Mouse (Mus musculus) thymus, adult 2 months (tissue): ENCODE measurements around the gene Slc8a1. TPM values are rescaled to one million over a fixed set of nuclear protein-coding genes. Genes with fewer than 3 reads are reported as not detected.

Experiments used
- DNase-seq: peaks from one replicate; pipeline ENCODE4 v3.0.0; 2021
- H3K27ac ChIP-seq: fragments of 200-500 bp; 2 replicates; pipeline ENCODE4 v1.5.1; 2012; ENCODE audit warnings: low read length, control low read depth; ENCODE audit not compliant: control insufficient read depth, insufficient read depth
- H3K27me3 ChIP-seq: fragments of 200-500 bp; 2 replicates; pipeline ENCODE4 v1.6.1; 2012; ENCODE audit warnings: mild to moderate bottlenecking, low read length, moderate library complexity, mixed read lengths; ENCODE audit not compliant: control insufficient read depth, insufficient read depth
- H3K36me3 ChIP-seq: fragments of 200-500 bp; 2 replicates; pipeline ENCODE4 v1.6.1; 2012; ENCODE audit warnings: mild to moderate bottlenecking, low read length, moderate library complexity; ENCODE audit not compliant: control insufficient read depth, insufficient read depth
- H3K4me1 ChIP-seq: fragments of 200-500 bp; replicated peaks from 2 replicates; pipeline ENCODE4 v1.6.1; 2012; ENCODE audit warnings: low read length; ENCODE audit not compliant: control insufficient read depth, insufficient read depth
- H3K4me3 ChIP-seq: fragments of 200-500 bp; 2 replicates; pipeline ENCODE4 v1.5.1; 2012; ENCODE audit warnings: mild to moderate bottlenecking, low read length, control low read depth, moderate library complexity; ENCODE audit not compliant: control insufficient read depth, insufficient read depth
- CTCF ChIP-seq: fragments of 200-500 bp; IDR thresholded peaks from 2 replicates; pipeline ENCODE4 v1.5.1; 2012; ENCODE audit warnings: mild to moderate bottlenecking, control low read depth, low read length, moderate library complexity, borderline replicate concordance; ENCODE audit not compliant: control insufficient read depth, poor library complexity, insufficient read depth; ENCODE audit errors: extremely low read depth
- POLR2A ChIP-seq: fragments of 200-500 bp; IDR thresholded peaks from 2 replicates; pipeline ENCODE4 v1.6.1; 2012; ENCODE audit warnings: mild to moderate bottlenecking, low read length, control low read depth, moderate library complexity; ENCODE audit not compliant: control insufficient read depth, poor library complexity, insufficient read depth; ENCODE audit errors: extremely low read depth
- WGBS: fragments of 180-500 bp; shearing (Covaris S2); methylation state at CpG from one replicate; pipeline ENCODE4 v1.1.7; 2018; 5-methylcytosine and 5-hydroxymethylcytosine counted together
- polyA plus RNA-seq: library from polyadenylated mRNA; depleted of rRNA; stranded (reverse); fragments of >200 nt; gene quantifications from 2 replicates; pipeline ENCODE4 v1.2.3, GENCODE M21; 2012

Slc8a1 gene
- polyA plus RNA-seq, 1 experiment, result 3.1 TPM

DNA sequence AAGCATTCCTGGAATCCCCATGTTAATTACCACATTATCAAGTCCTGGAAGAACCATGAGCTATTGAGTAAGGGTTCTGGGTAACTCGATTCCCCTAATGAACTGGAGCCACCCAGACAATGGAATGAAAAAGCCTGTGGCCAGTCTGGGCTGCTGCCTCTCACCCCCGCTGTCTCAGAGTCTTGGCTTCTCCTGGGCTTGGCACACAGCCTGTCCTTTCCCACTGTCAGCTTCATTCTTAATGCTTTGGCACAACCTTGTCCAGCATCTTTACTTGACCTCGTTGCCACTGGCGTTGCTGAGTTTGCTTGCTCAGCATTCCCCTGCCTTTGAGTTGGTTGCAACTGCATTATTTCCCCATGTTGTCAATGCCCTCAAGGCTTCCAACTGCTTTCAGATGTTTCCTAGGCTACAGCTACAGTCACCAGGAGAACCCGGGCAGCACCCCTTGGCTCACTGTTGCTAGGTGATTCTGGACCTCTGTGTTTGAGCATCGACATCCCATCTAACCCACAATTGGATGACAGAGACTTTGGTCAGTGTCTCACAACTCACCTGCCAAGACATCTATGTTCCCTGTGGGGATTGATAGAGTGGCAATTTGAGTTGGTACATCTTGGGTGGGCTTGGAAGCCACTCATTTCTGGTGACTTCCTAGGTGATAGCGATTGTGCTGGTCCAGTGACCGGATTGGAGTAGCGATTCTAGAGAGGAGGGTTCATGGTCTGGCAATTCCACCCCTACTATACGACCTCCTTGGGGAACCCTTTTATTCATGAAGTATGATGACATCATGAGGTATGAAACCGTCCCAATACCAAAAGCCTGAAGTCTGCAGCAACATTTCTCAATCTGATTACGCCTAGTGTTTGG is 195.6 kb downstream of the Slc8a1 start:
- Histone ChIP-seq H3K4me3 (no peak overlapping the region), H3K36me3 (no peaks in the 10 kb centered on the region), H3K4me1 (no peaks in the 10 kb centered on the region), H3K27ac (no peak overlapping the region), H3K27me3 (no peaks in the 10 kb centered on the region)
- no peak for TF ChIP-seq CTCF
- DNase-seq, result no peak
- WGBS, result 94% methylated on average over 12 of the region's 12 CpGs

DNA sequence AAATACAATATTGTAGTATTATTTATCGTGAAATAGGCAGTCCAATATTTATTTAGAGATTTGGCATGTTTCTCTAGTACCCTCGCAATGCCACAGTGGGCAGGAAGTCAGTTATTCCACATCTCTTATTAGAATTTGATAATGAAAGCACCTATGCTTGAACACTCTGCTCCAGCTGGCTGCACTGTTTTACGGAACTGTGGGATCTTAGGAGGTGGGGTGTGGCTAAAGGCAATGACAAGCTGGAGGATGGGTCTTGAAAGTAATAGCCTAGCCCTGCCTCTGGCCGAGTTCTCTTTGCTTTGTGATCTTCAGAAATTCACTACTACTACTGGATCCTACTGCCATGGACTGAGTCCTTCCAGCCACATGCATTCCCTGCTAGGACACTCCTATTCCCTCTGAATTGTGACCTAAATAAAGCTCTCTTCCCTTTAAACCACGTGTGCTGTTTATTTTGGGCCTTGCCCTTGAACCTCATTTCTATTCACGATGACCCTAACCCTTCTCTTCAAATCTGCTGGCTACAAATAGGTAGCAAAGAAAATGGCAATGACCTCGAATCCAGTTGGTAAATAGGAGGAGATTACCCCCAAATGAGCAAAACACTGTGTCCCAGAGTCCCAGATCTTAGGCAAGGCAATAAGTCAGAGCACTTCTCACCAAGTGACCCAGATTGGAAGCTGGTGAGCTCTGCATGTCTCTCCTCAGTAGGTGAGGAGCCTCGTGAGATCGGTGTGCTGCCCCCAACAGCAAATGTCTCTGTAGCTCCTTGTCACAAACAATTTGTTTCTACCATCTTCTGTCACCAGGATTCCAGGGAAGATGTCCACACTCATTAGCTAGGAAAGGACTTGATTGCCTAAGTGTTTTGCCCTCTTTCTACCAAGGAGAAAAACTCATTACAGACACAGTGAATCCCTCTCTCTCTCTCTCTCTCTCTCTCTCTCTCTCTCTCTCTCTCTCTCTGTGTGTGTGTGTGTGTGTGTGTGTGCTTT is 199.7 kb downstream of the Slc8a1 start:
- H3K4me3 ChIP-seq, result no peak overlapping the region
- H3K4me1 ChIP-seq, result no peaks in the 10 kb centered on the region
- TF ChIP-seq POLR2A, result no peak
- no peak for TF ChIP-seq CTCF
- no peak overlapping the region for H3K27ac ChIP-seq
- H3K27me3 ChIP-seq, result no peaks in the 10 kb centered on the region
- WGBS, result 82% methylated on average over 9 of the region's 9 CpGs
- DNase-seq, result no peak
- H3K36me3 ChIP-seq, result no peaks in the 10 kb centered on the region

DNA sequence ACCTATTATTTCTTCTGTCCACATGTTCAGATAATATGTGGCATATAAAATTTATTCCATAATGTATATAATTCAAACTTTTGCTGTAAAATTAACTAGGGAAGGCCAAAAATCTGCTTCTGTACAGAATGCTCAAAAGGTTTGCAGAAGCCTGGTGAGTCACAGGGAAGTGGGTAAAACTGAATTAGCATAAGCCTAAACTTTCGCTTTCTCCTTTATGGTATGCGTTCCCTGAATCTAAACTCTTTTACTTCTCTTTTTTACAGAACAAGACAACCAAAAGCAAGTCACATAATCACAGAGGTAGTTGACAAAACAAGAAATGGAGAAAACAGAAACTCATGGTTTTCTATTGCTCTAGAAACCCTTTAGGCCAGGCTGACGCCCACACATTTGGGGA is 202.1 kb downstream of the Slc8a1 start:
- TF ChIP-seq CTCF (no peak), POLR2A (no peak)
- 28% methylated on average over 3 of the region's 3 CpGs for WGBS
- Histone ChIP-seq H3K4me1 (no peaks in the 10 kb centered on the region), H3K27me3 (no peaks in the 10 kb centered on the region), H3K36me3 (no peaks in the 10 kb centered on the region), H3K27ac (no peak overlapping the region), H3K4me3 (no peak overlapping the region)
- no peak for DNase-seq

DNA sequence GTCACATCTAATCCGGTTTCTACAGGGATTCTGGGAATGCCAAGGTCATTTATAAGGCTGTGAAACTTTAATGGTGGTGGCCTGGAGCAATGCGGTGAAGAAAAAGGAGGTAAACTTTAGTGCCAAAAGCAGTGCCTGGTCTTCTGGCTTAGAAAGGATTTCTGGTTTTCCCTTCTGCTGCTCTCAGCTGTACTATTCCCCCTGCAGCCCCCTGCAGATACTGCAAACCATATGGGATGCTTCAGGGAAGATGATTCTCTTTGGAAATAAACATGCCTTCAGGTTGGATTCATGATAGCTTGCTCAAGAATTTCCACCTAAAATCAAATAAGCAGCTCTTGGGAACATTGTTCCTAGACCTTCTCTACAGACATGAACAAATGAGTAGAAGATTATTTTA is 208.3 kb downstream of the Slc8a1 start:
- no peaks in the 10 kb centered on the region for H3K4me1 ChIP-seq
- H3K27ac ChIP-seq, result no peak overlapping the region
- TF ChIP-seq CTCF, result no peak
- no peak for TF ChIP-seq POLR2A
- H3K4me3 ChIP-seq, result no peak overlapping the region
- no peaks in the 10 kb centered on the region for H3K36me3 ChIP-seq
- H3K27me3 ChIP-seq, result no peaks in the 10 kb centered on the region
- no peak for DNase-seq
- 91% methylated on average over 2 of the region's 2 CpGs for WGBS

DNA sequence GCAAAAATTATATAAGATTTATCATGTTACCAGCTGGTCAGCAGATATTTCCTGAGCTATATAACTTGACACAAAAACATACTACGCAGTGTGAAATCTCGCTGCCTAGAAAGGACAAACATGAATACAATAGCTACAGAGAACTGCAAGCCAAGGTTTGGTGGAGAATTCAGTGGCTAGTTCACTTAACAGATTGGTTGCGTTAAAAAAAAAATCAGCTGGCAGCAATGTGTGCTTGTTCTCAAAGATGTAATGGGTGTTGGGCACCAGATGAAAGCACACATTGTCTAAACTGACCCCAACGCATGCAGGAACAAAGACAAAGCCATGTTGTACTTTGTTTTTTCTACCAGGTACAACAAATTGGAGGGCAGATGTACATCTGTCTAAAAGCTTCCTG is 209.2 kb downstream of the Slc8a1 start:
- WGBS, result 97% methylated on average over 4 of the region's 4 CpGs
- Histone ChIP-seq H3K27me3 (no peaks in the 10 kb centered on the region), H3K27ac (no peak overlapping the region), H3K4me1 (no peaks in the 10 kb centered on the region), H3K36me3 (no peaks in the 10 kb centered on the region), H3K4me3 (no peak overlapping the region)
- TF ChIP-seq POLR2A, result no peak
- no peak for TF ChIP-seq CTCF
- no peak for DNase-seq

DNA sequence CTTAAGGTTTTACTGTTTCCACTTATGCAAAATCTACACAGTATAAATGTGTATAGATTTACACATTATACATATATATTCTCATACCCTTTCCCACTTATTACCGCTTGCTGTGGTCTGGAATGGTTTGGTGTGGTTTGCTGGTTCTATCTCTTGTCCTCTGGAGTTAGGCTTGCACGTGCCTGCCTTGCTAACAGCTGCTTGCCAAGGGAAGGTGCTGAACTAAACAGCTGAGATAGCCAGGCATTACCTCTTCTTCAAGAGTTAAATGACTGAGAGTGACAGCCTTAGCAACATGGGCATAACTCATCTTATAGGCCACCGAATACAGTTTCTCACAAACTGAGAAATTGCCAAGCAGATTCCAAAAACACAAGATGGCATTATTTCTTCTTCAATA is 211.7 kb downstream of the Slc8a1 start:
- H3K36me3 ChIP-seq, result no peaks in the 10 kb centered on the region
- H3K27ac ChIP-seq, result no peak overlapping the region
- no peak overlapping the region for H3K4me3 ChIP-seq
- WGBS, result 80% methylated on average over 3 of the region's 3 CpGs
- no peaks in the 10 kb centered on the region for H3K27me3 ChIP-seq
- TF ChIP-seq CTCF, result no peak
- no peak for TF ChIP-seq POLR2A
- no peak for DNase-seq
- no peaks in the 10 kb centered on the region for H3K4me1 ChIP-seq
